Comparison of ENCODE assay signal across 11 mouse cellular contexts in the genomic region with DNA sequence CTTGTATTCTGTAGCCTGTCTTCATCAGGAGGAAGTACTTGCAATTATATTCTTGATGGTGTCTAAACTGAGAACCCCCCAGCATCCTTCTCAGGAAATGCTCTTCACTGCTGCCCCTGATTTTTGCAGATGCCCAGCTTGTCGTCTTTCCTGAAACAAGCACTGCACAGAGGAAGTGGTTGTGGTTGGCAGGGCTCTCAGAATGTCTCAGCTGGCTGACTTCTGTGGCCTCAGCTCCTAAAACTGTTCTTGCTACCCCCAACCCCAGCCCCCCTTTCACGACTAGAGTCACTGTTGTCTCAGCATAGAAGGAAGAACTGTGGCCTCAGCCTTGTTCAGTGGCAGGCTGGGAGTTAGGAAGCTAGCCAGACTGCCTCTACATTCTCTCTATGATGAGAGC. TPM values are rescaled to one million over a fixed set of nuclear protein-coding genes. Genes with fewer than 3 reads are reported as not detected.
A peak's percentile ranks its signal among the peaks of the same experiment; 100 is the strongest.
DNase-seq lines count a peak whose midpoint lies in the region; ATAC-seq and TF ChIP-seq lines count a peak whose summit lies in the region.
"Had no signal": no experiment of that assay in that cellular context is flagged by ENCODE, and none has a peak within 500 bp of the region (broad histone marks: within the 10 kb centered on the region; RNA-seq: fewer than 3 reads in every experiment).

No protein-coding gene starts in this region.

- no peaks in the 10 kb centered on the region for H3K4me1 ChIP-seq in heart, embryonic 11.5 days (ENCODE audit: control insufficient read depth, insufficient read depth, low read length)
- no peaks in the 10 kb centered on the region for H3K4me1 ChIP-seq in midbrain, postnatal 0 days (ENCODE audit: insufficient read depth, low read length)
- H3K4me1 ChIP-seq: limb, embryonic 10.5 days had no signal

- TF ChIP-seq CTCF in midbrain, postnatal 0 days (IDR thresholded peaks at IDR 0.05) = no peak

- no peak overlapping the region for H3K4me3 ChIP-seq in heart, embryonic 11.5 days (ENCODE audit: low read depth, low read length)
- no peak overlapping the region for H3K4me3 ChIP-seq in midbrain, postnatal 0 days (ENCODE audit: low read depth, low read length)
- H3K4me3 ChIP-seq: limb, embryonic 10.5 days had no signal

- peak; percentile 5 to 15 for DNase-seq in heart, postnatal 10 days
- DNase-seq in B cell, adult 2 months = peak; percentile 61 to 63
- DNase-seq in c-Kit-positive CD71-negative TER-119-negative erythroid progenitor cells, embryonic 14.5 days (ENCODE audit: low read depth) = peak; percentile 20
- DNase-seq in spleen, adult 18-20 months = peak; percentile 51 to 65
- DNase-seq in cerebellum, adult 11-12 months = no peak
- no peak for DNase-seq in midbrain, postnatal 0 days (ENCODE audit: low spot score)
- no peak for DNase-seq in left cerebral cortex, adult 11 months (ENCODE audit: low spot score)
- DNase-seq: cerebellum, postnatal 10 days; heart, postnatal 14 days had no signal

- no peak overlapping the region for H3K4me2 ChIP-seq in heart, embryonic 11.5 days
- no peak overlapping the region for H3K4me2 ChIP-seq in midbrain, postnatal 0 days (ENCODE audit: low read depth, low read length, poor library complexity, severe bottlenecking)

- no peaks in the 10 kb centered on the region for H3K27me3 ChIP-seq in heart, embryonic 11.5 days (ENCODE audit: control insufficient read depth, insufficient read depth, low read length)
- no peaks in the 10 kb centered on the region for H3K27me3 ChIP-seq in midbrain, postnatal 0 days (ENCODE audit: insufficient read depth, low read length)

- no peaks in the 10 kb centered on the region for H3K9me3 ChIP-seq in heart, embryonic 11.5 days (replicated peaks; ENCODE audit: control insufficient read depth, low read length)
- H3K9me3 ChIP-seq in midbrain, postnatal 0 days (ENCODE audit: low read length) = no peaks in the 10 kb centered on the region
- H3K9me3 ChIP-seq: limb, embryonic 10.5 days had no signal

- H3K9ac ChIP-seq in heart, embryonic 11.5 days (ENCODE audit: low read depth, low read length) = no peak overlapping the region
- no peak overlapping the region for H3K9ac ChIP-seq in midbrain, postnatal 0 days (replicated peaks; ENCODE audit: low read length, poor library complexity, severe bottlenecking)

- intact Hi-C loops in heart, postnatal 10 days (cut with DNase I) = no loop called here

- no peaks in the 10 kb centered on the region for H3K36me3 ChIP-seq in heart, embryonic 11.5 days (ENCODE audit: control insufficient read depth, insufficient read depth, low read length)
- peaks cover 6% of the 10 kb centered on the region; the same call in 1 of the 2 replicates for H3K36me3 ChIP-seq in midbrain, postnatal 0 days (ENCODE audit: insufficient read depth, low read length)
- H3K36me3 ChIP-seq: limb, embryonic 10.5 days had no signal

- no peak for ATAC-seq in heart, embryonic 11.5 days (replicated peaks; ENCODE audit: insufficient number of reproducible peaks, low FRiP score, low TSS enrichment)
- ATAC-seq in midbrain, postnatal 0 days (ENCODE audit: low FRiP score) = no peak

- 30% methylated on average over 2 of the region's 2 CpGs for WGBS in heart, embryonic 11.5 days (ENCODE audit: insufficient replicate concordance)
- 31% methylated on average over 2 of the region's 2 CpGs for WGBS in midbrain, postnatal 0 days

- no peak overlapping the region for H3K27ac ChIP-seq in heart, embryonic 11.5 days (ENCODE audit: low read depth, low read length)
- H3K27ac ChIP-seq in midbrain, postnatal 0 days (ENCODE audit: low read depth, low read length) = no peak overlapping the region
- H3K27ac ChIP-seq: limb, embryonic 10.5 days had no signal

RNA-seq across cellular contexts. Expression of gene Smarca2, which starts 41.3 kb away (rescaled TPM):
- total RNA-seq in heart, postnatal 10 days (2021) = 10 to 100 TPM; 69.6 to 70.0 TPM
- polyA plus RNA-seq in heart, embryonic 11.5 days (2014; fragmentation: Nextera tagmentation; extraction: Ambion mirVana) = 26.6 and 31.4 TPM in 2 replicates
- 138 and 139 TPM in 2 replicates for total RNA-seq in midbrain, postnatal 0 days (2014; rRNA removed)
- 131 and 146 TPM in 2 replicates for polyA plus RNA-seq in midbrain, postnatal 0 days (2015; fragmentation: Nextera tagmentation; extraction: Ambion mirVana)

Comparison
In these comparisons a context has a peak if more than half of its experiments do, and no peak if none do; other contexts are left out.
1. DNase-seq: peak in heart, postnatal 10 days (2 of 2), B cell, adult 2 months (2 of 2), c-Kit-positive CD71-negative TER-119-negative erythroid progenitor cells, embryonic 14.5 days (single experiment) and spleen, adult 18-20 months (2 of 2); none in cerebellum, adult 11-12 months (single experiment), midbrain, postnatal 0 days (single experiment) and left cerebral cortex, adult 11 months (single experiment).